Mouse (Mus musculus) heart, adult 2 months (tissue): ENCODE measurements around the gene Rps6ka1.

ENCODE experiments used
- EP300 ChIP-seq: fragments of 200-500 bp; IDR thresholded peaks from 2 replicates; pipeline ENCODE4 v1.6.1; 2011; ENCODE audit warnings: low read depth, low read length, control low read depth; ENCODE audit not compliant: insufficient read depth
- POLR2A ChIP-seq: fragments of 200-500 bp; IDR thresholded peaks from 2 replicates; pipeline ENCODE4 v1.6.1; 2011; ENCODE audit warnings: mild to moderate bottlenecking, low read depth, low read length, control low read depth; ENCODE audit not compliant: insufficient read depth

GRCm38 (mm10) chr4:133903372-133903771 is 15.8 kb upstream of the Rps6ka1 start:
- TF ChIP-seq POLR2A, result no peak
- no peak for TF ChIP-seq EP300
